Mouse (Mus musculus) heart, postnatal 14 days (tissue): ENCODE measurements at regions not wholly inside any gene's neighbourhood (a gene's known extent, or its start where the extent isn't known, plus 50 kb on each side); places are given as distances from the start of the nearest gene placed in this dataset.
"Not testable (repeated sequence)": the region's sequence is repeated elsewhere in the genome, so short reads cannot be mapped to it uniquely, and the experiment has no call there.

ENCODE experiments used
- DNase-seq, 2 experiments: peaks; one replicate each; pipeline ENCODE4 v3.0.0; 2021 to 2022
- intact Hi-C: fragments of 180-260 bp; cut with DNase I; formaldehyde crosslinking; loops from one replicate; pipeline ENCODE4 v1.15.1; 2025

GRCm38 (mm10) chrX:152511922-152512321, 51.2 kb upstream of the Cldn34a start:
- not testable (repeated sequence) for DNase-seq
- intact Hi-C loops = loop anchor here (10.0 kb wide), 1 partner anchor 97 kb away; no protein-coding TSS in a partner anchor

- intact Hi-C loops, DNase-seq: not testable (repeated sequence)
These were observed 57.7 kb upstream of the Cldn34a start for GRCm38 (mm10) chrX:152505405-152505804.

GRCm38 (mm10) chrX:152499371-152499957, 63.7 kb upstream of the Cldn34a start:
- intact Hi-C loops, DNase-seq: not testable (repeated sequence)

- DNase-seq = no peak
- intact Hi-C loops = no loop called here
These were observed 91.6 kb upstream of the Cldn34a start for GRCm38 (mm10) chrX:152471387-152472010.

- intact Hi-C loops, DNase-seq: not testable (repeated sequence)
These were observed 56.0 kb upstream of the Gpr173 start for GRCm38 (mm10) chrX:152424432-152424958.

- not testable (repeated sequence) for DNase-seq
- intact Hi-C loops = loop anchor here (10.0 kb wide), 1 partner anchor 96 kb away; no protein-coding TSS in a partner anchor
These were observed 50.0 kb upstream of the Gpr173 start for GRCm38 (mm10) chrX:152418512-152418911.
